Mouse (Mus musculus): ENCODE measurements at regions not wholly inside any gene's neighbourhood (a gene's known extent, or its start where the extent isn't known, plus 50 kb on each side); places are given as distances from the start of the nearest gene placed in this dataset.

GRCm38 (mm10) chr3:19055961-19056360, 572.5 kb downstream of the 1700064H15Rik start:
- TF ChIP-seq GATA1 (IDR thresholded peaks at IDR 0.05; ENCODE audit: borderline replicate concordance, low read length) = no peak
- no peak for TF ChIP-seq FLI1 (IDR thresholded peaks at IDR 0.05; ENCODE audit: low read length)
